Mouse (Mus musculus) E14TG2a.4 (cell line): Measurements from ENCODE around the gene Kcne1.
A peak's percentile ranks its signal among the peaks of the same experiment; 100 is the strongest.

Experiments
- H3K27me3 ChIP-seq: 2 replicates; pipeline ENCODE4 v1.6.1; 2014; ENCODE audit warnings: low read length, control low read depth; ENCODE audit not compliant: insufficient read depth
- H3K36me3 ChIP-seq: 2 replicates; pipeline ENCODE4 v1.6.1; 2014; ENCODE audit warnings: low read length, control low read depth; ENCODE audit not compliant: insufficient read depth
- H3K4me1 ChIP-seq: replicated peaks from 2 replicates; pipeline ENCODE4 v1.6.1; 2014; ENCODE audit warnings: low read depth, low read length, control low read depth
- H3K4me3 ChIP-seq: replicated peaks from 2 replicates; pipeline ENCODE4 v1.5.1; 2014; ENCODE audit warnings: mild to moderate bottlenecking, low read length
- H3K9me3 ChIP-seq: 2 replicates; pipeline ENCODE4 v1.6.1; 2014; ENCODE audit warnings: low read length, control low read depth
- CTCF ChIP-seq: conservative IDR thresholded peaks from 2 replicates; pipeline ENCODE4 v1.5.1; 2014; ENCODE audit warnings: low read length
- NANOG ChIP-seq: IDR thresholded peaks from 2 replicates; pipeline ENCODE4 v1.6.1; 2014; ENCODE audit warnings: borderline replicate concordance, low read length, mixed read lengths
- POU5F1 ChIP-seq: IDR thresholded peaks from 2 replicates; pipeline ENCODE4 v1.6.1; 2014; ENCODE audit warnings: low read length, borderline replicate concordance

The Kcne1 gene

GRCm38 (mm10) chr16:92325062-92325406 is 34.2 kb downstream of the Kcne1 start:
- Histone ChIP-seq H3K4me1 (peaks cover 4% of the 10 kb centered on the region), H3K9me3 (no peaks in the 10 kb centered on the region), H3K4me3 (no peak overlapping the region), H3K27me3 (peaks cover 8% of the 10 kb centered on the region), H3K36me3 (no peaks in the 10 kb centered on the region)
- TF ChIP-seq POU5F1 (no peak), CTCF (no peak), NANOG (no peak)

GRCm38 (mm10) chr16:92324309-92325061 is 34.8 kb downstream of the Kcne1 start:
- H3K9me3 ChIP-seq = no peaks in the 10 kb centered on the region
- peaks cover 8% of the 10 kb centered on the region for H3K27me3 ChIP-seq
- H3K4me3 ChIP-seq = no peak overlapping the region
- TF ChIP-seq NANOG (no peak), POU5F1 (no peak), CTCF (no peak)
- no peaks in the 10 kb centered on the region for H3K36me3 ChIP-seq
- peaks cover 10% of the 10 kb centered on the region for H3K4me1 ChIP-seq

- H3K9me3 ChIP-seq = no peaks in the 10 kb centered on the region
- no peak within 1 kb of the TSS for H3K4me3 ChIP-seq
- peaks cover 13% of the 10 kb centered on the region for H3K27me3 ChIP-seq
- no peak for TF ChIP-seq CTCF
- no peak for TF ChIP-seq POU5F1
- TF ChIP-seq NANOG = no peak
- H3K4me1 ChIP-seq = peaks cover 22% of the 10 kb centered on the region
- H3K36me3 ChIP-seq = no peaks in the 10 kb centered on the region
These were observed 37.9 kb downstream of the Kcne1 start, which contains the start of gene Fam243 for GRCm38 (mm10) chr16:92321341-92321740. Fam243 (minus strand) TSS chr16:92321441.

- Histone ChIP-seq H3K4me1 (peaks cover 28% of the 10 kb centered on the region), H3K4me3 (no peak overlapping the region), H3K27me3 (peaks cover 13% of the 10 kb centered on the region), H3K36me3 (no peaks in the 10 kb centered on the region), H3K9me3 (no peaks in the 10 kb centered on the region)
- TF ChIP-seq NANOG = no peak
- no peak for TF ChIP-seq CTCF
- TF ChIP-seq POU5F1 = no peak
These were observed 38.9 kb downstream of the Kcne1 start for GRCm38 (mm10) chr16:92320361-92320760.

- peaks cover 13% of the 10 kb centered on the region for H3K27me3 ChIP-seq
- TF ChIP-seq CTCF (peak; percentile 74), NANOG (no peak), POU5F1 (no peak)
- no peaks in the 10 kb centered on the region for H3K36me3 ChIP-seq
- H3K9me3 ChIP-seq = no peaks in the 10 kb centered on the region
- H3K4me1 ChIP-seq = peaks cover 29% of the 10 kb centered on the region
- H3K4me3 ChIP-seq = peak overlapping the region; percentile 37; the same call in 1 of the 2 replicates
These were observed 39.7 kb downstream of the Kcne1 start for GRCm38 (mm10) chr16:92319353-92320109.

GRCm38 (mm10) chr16:92316049-92316738 is 43.1 kb downstream of the Kcne1 start:
- no peaks in the 10 kb centered on the region for H3K9me3 ChIP-seq
- no peak for TF ChIP-seq CTCF
- TF ChIP-seq POU5F1 = no peak
- no peak for TF ChIP-seq NANOG
- H3K27me3 ChIP-seq = peaks cover 13% of the 10 kb centered on the region
- peaks cover 9% of the 10 kb centered on the region; the same call in 1 of the 2 replicates for H3K36me3 ChIP-seq
- no peak overlapping the region for H3K4me3 ChIP-seq
- peaks cover 35% of the 10 kb centered on the region for H3K4me1 ChIP-seq

GRCm38 (mm10) chr16:92313953-92314741 is 45.1 kb downstream of the Kcne1 start:
- Histone ChIP-seq H3K4me3 (no peak overlapping the region), H3K36me3 (peaks cover 17% of the 10 kb centered on the region; the same call in 1 of the 2 replicates), H3K9me3 (no peaks in the 10 kb centered on the region), H3K4me1 (peaks cover 22% of the 10 kb centered on the region), H3K27me3 (peaks cover 11% of the 10 kb centered on the region)
- TF ChIP-seq CTCF (peak; percentile 93), NANOG (no peak), POU5F1 (no peak)
